ENCODE assay signal across 18 mouse cellular contexts in genomic region chr8:107792286-107792685, GRCm38 (mm10).
DNase-seq lines count a peak whose midpoint lies in the region.
"Had no signal": no experiment of that assay in that cellular context is flagged by ENCODE, and none has a peak within 500 bp of the region (broad histone marks: within the 10 kb centered on the region; RNA-seq: fewer than 3 reads in every experiment).

No protein-coding gene starts in this region.

- peak; percentile 46 for DNase-seq in testis, postnatal 14 days (ENCODE audit: low spot score)
- DNase-seq in testis, postnatal 10 days (ENCODE audit: low spot score), result no peak
- peak; percentile 67 for DNase-seq in adrenal gland, adult 2 months
- peak; percentile 11 for DNase-seq in adrenal gland, postnatal 25 days
- no peak for DNase-seq in cerebellum, postnatal 10 days
- DNase-seq in limb, embryonic 10.5 days (ENCODE audit: low spot score), result no peak
- DNase-seq in thymus, postnatal 0 days (ENCODE audit: low spot score), result no peak
- DNase-seq: B cell, adult 2 months; cerebellum, adult 18-20 months; cerebellum, adult 9-11 months; gastrocnemius, postnatal 10 days; kidney, adult 2 months had no signal

- H3K9me3 ChIP-seq in limb, embryonic 10.5 days (replicated peaks), result no peaks in the 10 kb centered on the region
- H3K9me3 ChIP-seq: embryonic facial prominence, embryonic 10.5 days; forebrain, embryonic 15.5 days; heart, embryonic 12.5 days; hindbrain, embryonic 15.5 days had no signal

- 86% methylated on average over 3 of the region's 3 CpGs for WGBS in limb, embryonic 10.5 days

- no peaks in the 10 kb centered on the region for H3K36me3 ChIP-seq in limb, embryonic 10.5 days
- H3K36me3 ChIP-seq: embryonic facial prominence, embryonic 10.5 days; forebrain, embryonic 15.5 days; heart, embryonic 12.5 days; hindbrain, embryonic 15.5 days had no signal

- no peak overlapping the region for H3K27ac ChIP-seq in limb, embryonic 10.5 days
- H3K27ac ChIP-seq: embryonic facial prominence, embryonic 10.5 days; forebrain, embryonic 15.5 days; heart, adult 2 months; hindbrain, embryonic 15.5 days had no signal

- H3K4me3 ChIP-seq in limb, embryonic 10.5 days, result no peak overlapping the region
- H3K4me3 ChIP-seq: embryonic facial prominence, embryonic 10.5 days; erythroblast, embryonic 14.5 days; forebrain, embryonic 15.5 days; heart, adult 2 months; heart, embryonic 12.5 days; hindbrain, embryonic 15.5 days had no signal

- no peaks in the 10 kb centered on the region for H3K27me3 ChIP-seq in limb, embryonic 10.5 days (ENCODE audit: low read depth, poor library complexity, severe bottlenecking)
- H3K27me3 ChIP-seq: forebrain, embryonic 15.5 days; heart, embryonic 12.5 days; hindbrain, embryonic 15.5 days had no signal

- H3K4me1 ChIP-seq in limb, embryonic 10.5 days, result no peaks in the 10 kb centered on the region
- H3K4me1 ChIP-seq: embryonic facial prominence, embryonic 10.5 days; forebrain, embryonic 15.5 days; heart, embryonic 12.5 days; hindbrain, embryonic 15.5 days had no signal

Comparison
In these comparisons a context has a peak if more than half of its experiments do, and no peak if none do; other contexts are left out.
1. DNase-seq: peak in testis, postnatal 14 days (single experiment), adrenal gland, adult 2 months (single experiment) and adrenal gland, postnatal 25 days (single experiment); none in testis, postnatal 10 days (single experiment), cerebellum, postnatal 10 days (0 of 2), limb, embryonic 10.5 days (single experiment) and thymus, postnatal 0 days (single experiment).